45 mouse cellular contexts compared by ENCODE assay signal in genomic region chr19:43981992-43982391, GRCm38 (mm10). TPM values are rescaled to one million over a fixed set of nuclear protein-coding genes. Genes with fewer than 3 reads are reported as not detected.
"Had no signal": no experiment of that assay in that cellular context is flagged by ENCODE, and none has a peak within 500 bp of the region (broad histone marks: within the 10 kb centered on the region; RNA-seq: fewer than 3 reads in every experiment).

No protein-coding gene starts in this region.

- H3K27ac ChIP-seq: heart, embryonic 13.5 days; heart, embryonic 15.5 days; hindbrain, embryonic 10.5 days; hindbrain, embryonic 12.5 days; hindbrain, embryonic 13.5 days; hindbrain, embryonic 14.5 days; hindbrain, embryonic 15.5 days; hindbrain, postnatal 0 days; intestine, embryonic 15.5 days; kidney, embryonic 15.5 days; kidney, postnatal 0 days; layer of hippocampus, adult 2 months; left cerebral cortex, adult 2 months had no signal

- H3K4me3 ChIP-seq: heart, embryonic 12.5 days; heart, embryonic 13.5 days; heart, embryonic 15.5 days; hindbrain, embryonic 10.5 days; hindbrain, embryonic 12.5 days; hindbrain, embryonic 13.5 days; hindbrain, embryonic 15.5 days; intestine, embryonic 15.5 days; kidney, embryonic 15.5 days; layer of hippocampus, adult 2 months; left cerebral cortex, adult 2 months had no signal

- H3K4me2 ChIP-seq: heart, embryonic 11.5 days; heart, embryonic 12.5 days; heart, embryonic 13.5 days; heart, embryonic 15.5 days; hindbrain, embryonic 12.5 days; hindbrain, embryonic 13.5 days; hindbrain, embryonic 14.5 days; hindbrain, embryonic 15.5 days; intestine, embryonic 15.5 days; kidney, embryonic 15.5 days had no signal

- ATAC-seq: hindbrain, postnatal 0 days; inflammation-experienced regulatory T-cells, adult 6 months; intestine, embryonic 15.5 days; intestine, embryonic 16.5 days; intestine, postnatal 0 days had no signal

- H3K36me3 ChIP-seq: heart, embryonic 12.5 days; heart, embryonic 13.5 days; heart, embryonic 15.5 days; hindbrain, embryonic 10.5 days; hindbrain, embryonic 12.5 days; hindbrain, embryonic 13.5 days; hindbrain, embryonic 15.5 days; intestine, embryonic 15.5 days; kidney, embryonic 15.5 days had no signal

- H3K27me3 ChIP-seq: intestine, embryonic 15.5 days had no signal

- DNase-seq: heart, postnatal 10 days; heart, postnatal 14 days; heart, postnatal 36 days; heart, postnatal 4 days; kidney, adult 11 months; kidney, adult 18-20 months; kidney, adult 2 months; kidney, adult 8-10 months; kidney, adult 9 months; kidney, postnatal 10 days; kidney, postnatal 14 days; kidney, postnatal 25 days; kidney, postnatal 36 days; kidney, postnatal 4 days; layer of hippocampus, adult 9-11 months; layer of hippocampus, postnatal 36 days had no signal

- H3K4me1 ChIP-seq: heart, embryonic 12.5 days; heart, embryonic 13.5 days; heart, embryonic 15.5 days; intestine, embryonic 15.5 days had no signal

- H3K9me3 ChIP-seq: heart, embryonic 12.5 days; heart, embryonic 13.5 days; heart, embryonic 15.5 days; hindbrain, embryonic 10.5 days; hindbrain, embryonic 12.5 days; hindbrain, embryonic 13.5 days; hindbrain, embryonic 15.5 days; intestine, embryonic 15.5 days; kidney, embryonic 15.5 days had no signal

- H3K9ac ChIP-seq: heart, embryonic 12.5 days; heart, embryonic 13.5 days; heart, embryonic 15.5 days; hindbrain, embryonic 12.5 days; hindbrain, embryonic 13.5 days; hindbrain, embryonic 14.5 days; hindbrain, embryonic 15.5 days; intestine, embryonic 15.5 days; kidney, embryonic 15.5 days had no signal

RNA-seq across cellular contexts. Expression of gene Cpn1, which starts 4.4 kb away (rescaled TPM):
- total RNA-seq: heart, postnatal 10 days; heart, postnatal 4 days; hematopoietic stem cell, adult 5-6 weeks had no signal
- polyA plus RNA-seq: inflammation-experienced regulatory T-cells, adult 6 months had no signal

RNA-seq across cellular contexts. Expression of gene Cyp2c23, which starts 47.0 kb away (rescaled TPM):
- total RNA-seq: heart, postnatal 25 days; heart, postnatal 4 days; hematopoietic stem cell, adult 5-6 weeks; hindbrain, postnatal 0 days; layer of hippocampus, adult 18-20 months; layer of hippocampus, adult 2 months; layer of hippocampus, adult 8-10 months; layer of hippocampus, postnatal 10 days; layer of hippocampus, postnatal 25 days; layer of hippocampus, postnatal 36 days had no signal
- polyA plus RNA-seq: heart, embryonic 14.5 days; heart, embryonic 15.5 days; heart, embryonic 16.5 days; heart, postnatal 0 days; hindbrain, embryonic 10.5 days; hindbrain, embryonic 11.5 days; hindbrain, embryonic 12.5 days; hindbrain, embryonic 13.5 days; hindbrain, embryonic 14.5 days; hindbrain, embryonic 15.5 days; hindbrain, postnatal 0 days; inflammation-experienced regulatory T-cells, adult 6 months; intestine, embryonic 14.5 days had no signal
